Mouse (Mus musculus) frontal cortex, postnatal 36 days (tissue): ENCODE measurements around the gene Bag3.
A peak's percentile ranks its signal among the peaks of the same experiment; 100 is the strongest.

ENCODE experiments used
- DNase-seq, 2 experiments: peaks; one replicate each; pipeline ENCODE4 v3.0.0; 2022; ENCODE audit warnings: low spot score in 2 of 2

Gene Bag3

GRCm38 (mm10) chr7:128537676-128538075 is 14.3 kb downstream of the Bag3 start:
- DNase-seq = no peak

GRCm38 (mm10) chr7:128538196-128538595 is 14.8 kb downstream of the Bag3 start:
- no peak for DNase-seq

- no peak for DNase-seq
These were observed 15.4 kb downstream of the Bag3 start for GRCm38 (mm10) chr7:128538769-128539168.

GRCm38 (mm10) chr7:128540111-128540510 is 16.7 kb downstream of the Bag3 start:
- no peak for DNase-seq

- DNase-seq = no peak
These were observed 17.3 kb downstream of the Bag3 start for GRCm38 (mm10) chr7:128540734-128541133.

GRCm38 (mm10) chr7:128541186-128541585 is 17.8 kb downstream of the Bag3 start:
- DNase-seq = no peak

- no peak for DNase-seq
These were observed 18.4 kb downstream of the Bag3 start for GRCm38 (mm10) chr7:128541771-128542170.

- no peak for DNase-seq
These were observed 19.1 kb downstream of the Bag3 start for GRCm38 (mm10) chr7:128542488-128542887.

- no peak for DNase-seq
These were observed 19.9 kb downstream of the Bag3 start for GRCm38 (mm10) chr7:128543148-128543855.

GRCm38 (mm10) chr7:128543961-128544360 is 20.5 kb downstream of the Bag3 start:
- DNase-seq = no peak

GRCm38 (mm10) chr7:128544566-128545262 is 21.3 kb downstream of the Bag3 start:
- no peak for DNase-seq

- no peak for DNase-seq
These were observed 22.6 kb downstream of the Bag3 start for GRCm38 (mm10) chr7:128546031-128546430.

- DNase-seq = no peak
These were observed 25.7 kb downstream of the Bag3 start for GRCm38 (mm10) chr7:128549137-128549536.

- peak in 1 of 2 experiments; percentile 6 for DNase-seq
These were observed 27.1 kb downstream of the Bag3 start for GRCm38 (mm10) chr7:128550328-128551086.

- peak in 1 of 2 experiments; percentile 11 for DNase-seq
These were observed 27.7 kb downstream of the Bag3 start for GRCm38 (mm10) chr7:128551087-128551457.

- no peak for DNase-seq
These were observed 29.8 kb downstream of the Bag3 start for GRCm38 (mm10) chr7:128553105-128553705.

GRCm38 (mm10) chr7:128554502-128554901 is 31.1 kb downstream of the Bag3 start:
- DNase-seq = peak in 1 of 2 experiments; percentile 70

GRCm38 (mm10) chr7:128555141-128555750 is 31.8 kb downstream of the Bag3 start:
- no peak for DNase-seq

GRCm38 (mm10) chr7:128556923-128557430 is 33.6 kb downstream of the Bag3 start:
- no peak for DNase-seq

GRCm38 (mm10) chr7:128563373-128563772 is 40.0 kb downstream of the Bag3 start:
- no peak for DNase-seq

- no peak for DNase-seq
These were observed 42.9 kb downstream of the Bag3 start for GRCm38 (mm10) chr7:128566311-128566710.
